Mouse (Mus musculus): ENCODE measurements at regions not wholly inside any gene's neighbourhood (a gene's known extent, or its start where the extent isn't known, plus 50 kb on each side); places are given as distances from the start of the nearest gene placed in this dataset.
A peak's percentile ranks its signal among the peaks of the same experiment; 100 is the strongest.

- no peak for DNase-seq (ENCODE audit: low read depth, low spot score)
These were observed 282.7 kb upstream of the 4930452B06Rik start for GRCm38 (mm10) chr14:8948751-8949150.

GRCm38 (mm10) chr14:8946851-8947625 is 281.0 kb upstream of the 4930452B06Rik start:
- no peak for DNase-seq (ENCODE audit: low read depth, low spot score)

- peak; percentile 11 for DNase-seq (ENCODE audit: low read depth, low spot score)
These were observed 269.1 kb upstream of the 4930452B06Rik start for GRCm38 (mm10) chr14:8935121-8935520.

All from retina, adult 2 months (tissue).